Mouse (Mus musculus): ENCODE data around the gene Slc45a1.
A peak's percentile ranks its signal among the peaks of the same experiment; 100 is the strongest.

Gene Slc45a1

DNA sequence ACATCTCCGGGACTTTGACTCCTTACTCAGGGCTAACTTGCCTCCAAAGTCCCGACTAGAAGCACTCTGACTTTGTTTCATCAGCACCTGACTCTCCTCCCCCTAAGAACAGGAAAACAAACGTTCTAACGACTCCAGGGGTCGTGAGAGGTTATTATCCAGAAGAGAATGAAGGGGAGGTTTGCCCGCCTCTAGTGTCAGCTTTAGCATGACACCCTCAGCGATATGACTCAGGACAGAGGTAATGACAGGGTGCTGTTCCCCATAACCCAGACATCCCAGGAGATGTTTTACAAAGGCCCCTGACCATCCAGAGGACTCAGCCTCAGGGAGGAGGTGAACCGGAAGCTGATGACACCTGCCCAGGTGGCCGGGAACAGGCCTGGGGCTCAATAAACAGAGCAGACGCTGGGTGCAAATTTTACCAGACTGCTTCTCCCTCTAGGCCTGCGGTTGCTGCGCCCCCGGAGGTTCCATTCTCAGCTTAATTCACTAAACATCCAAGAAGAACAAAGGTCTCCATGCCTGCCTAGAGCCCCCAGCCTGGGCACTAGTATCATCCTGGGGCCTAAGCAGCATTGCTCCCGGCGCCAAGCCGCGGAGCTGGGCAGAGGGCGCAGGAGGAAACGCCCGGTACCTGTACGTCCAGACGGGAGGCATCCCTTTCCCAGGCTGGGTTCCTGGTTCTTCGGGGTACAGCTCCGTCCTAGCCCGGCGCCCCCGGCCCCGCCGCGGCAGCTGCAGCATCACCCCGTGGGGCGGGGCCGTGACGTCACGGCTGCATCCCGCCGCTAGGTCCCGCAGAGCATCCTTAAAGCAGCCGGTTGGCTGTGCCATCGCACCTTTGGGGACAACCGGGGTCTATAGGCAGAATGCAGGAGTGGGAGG, at the start of gene Slc45a1:
Slc45a1 (minus strand) TSS at position 785 of the 888 bp plus-strand sequence.
- no peak for DNase-seq

DNA sequence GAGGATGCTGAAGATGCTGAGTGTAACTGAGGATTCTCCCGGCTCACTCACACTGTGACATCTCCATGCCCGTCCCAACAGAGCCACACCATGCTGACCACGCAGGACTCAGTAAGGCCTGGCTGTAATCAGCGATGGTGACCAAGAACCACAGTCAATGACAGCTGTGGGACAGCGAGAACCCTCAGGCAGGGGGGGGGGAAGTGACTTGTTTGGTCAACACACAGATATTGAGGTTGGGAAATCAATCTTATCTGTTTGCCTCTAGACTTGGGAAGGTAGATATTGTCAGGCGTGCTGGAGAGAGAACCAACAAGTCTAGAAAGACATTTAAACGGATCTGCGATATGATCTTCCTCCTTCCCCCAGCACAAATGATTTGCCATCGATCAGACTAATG, 48.9 kb upstream of the Slc45a1 start:
- DNase-seq: no peak

DNA sequence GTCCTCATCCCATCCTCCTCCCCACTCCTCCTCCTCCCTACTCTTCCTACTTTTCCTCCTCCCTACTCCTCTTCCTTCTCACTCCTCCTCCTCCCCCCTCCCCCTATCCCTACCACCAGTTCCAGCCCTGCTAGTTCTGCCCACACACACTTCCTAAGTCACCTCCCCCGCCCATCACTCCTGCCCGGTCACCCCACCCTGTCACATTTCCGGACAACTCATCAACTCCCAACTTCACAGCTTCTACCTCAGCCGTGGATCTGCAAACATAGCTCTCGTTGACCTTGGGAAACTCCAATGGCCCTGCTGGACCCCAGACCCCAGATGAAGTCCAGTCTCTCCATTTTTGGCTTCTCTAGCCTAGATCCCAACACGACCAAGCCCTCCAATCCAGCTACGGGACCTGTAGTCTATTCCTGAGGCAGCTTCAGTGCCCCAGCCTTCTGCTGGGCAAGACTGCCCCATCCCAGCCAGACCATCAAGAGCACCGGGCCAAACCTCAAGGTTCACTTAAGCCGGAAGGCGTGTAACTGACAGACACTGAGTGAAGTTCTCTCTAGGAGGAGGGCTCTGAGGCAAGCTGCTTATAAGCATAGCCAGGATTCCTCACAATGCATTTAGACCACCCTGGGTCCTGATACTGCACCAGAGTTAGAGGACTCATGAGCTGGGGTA, 42.6 kb upstream of the Slc45a1 start:
- DNase-seq: peak in 1 of 2 experiments; percentile 37

DNA sequence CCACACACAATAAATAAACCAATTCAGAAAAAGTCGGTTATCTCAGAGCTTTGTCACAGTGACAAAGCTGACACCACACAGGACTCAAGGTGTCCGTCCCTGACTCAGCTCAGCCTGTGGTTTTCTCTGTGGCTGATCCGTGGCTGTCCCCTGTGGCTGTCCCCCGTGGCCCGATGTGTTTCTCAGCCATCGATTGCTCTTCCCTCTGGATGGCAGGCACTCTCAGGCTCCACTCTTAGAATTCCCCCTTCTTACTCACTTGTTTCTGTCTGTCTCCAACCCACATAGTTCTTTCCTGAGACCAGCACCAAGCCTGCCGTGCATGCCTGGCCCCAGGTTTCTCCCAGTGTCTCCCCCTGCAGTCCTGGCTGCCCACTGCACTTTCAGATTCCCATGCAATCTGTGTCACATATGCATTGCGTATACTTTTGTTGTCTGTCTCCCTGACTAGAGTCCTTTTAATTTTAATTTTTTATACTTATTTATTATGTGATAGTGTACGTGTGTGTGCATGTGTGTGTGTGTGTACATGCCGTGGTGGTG, 41.0 kb upstream of the Slc45a1 start:
- no peak for DNase-seq

DNA sequence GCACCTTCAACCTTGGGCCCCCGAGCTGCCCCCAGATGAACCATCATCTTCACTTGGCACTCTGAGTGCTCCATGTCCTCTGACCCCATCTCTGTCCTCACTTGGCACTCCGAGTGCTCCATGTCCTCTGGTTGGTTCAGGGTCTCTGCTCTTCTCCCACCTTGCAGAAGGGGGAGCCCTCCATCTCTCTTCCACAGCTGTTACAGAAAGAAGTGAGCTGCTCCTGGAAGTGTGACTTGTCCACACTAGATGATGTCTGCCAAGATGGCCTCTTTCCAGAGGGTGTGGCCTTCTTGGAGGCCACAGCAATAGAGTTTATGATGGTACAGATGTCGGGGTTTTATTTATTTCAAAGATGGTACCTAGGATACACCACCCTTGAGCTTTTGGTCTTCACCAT, 38.8 kb upstream of the Slc45a1 start:
- DNase-seq: peak; percentile 58 to 71

DNA sequence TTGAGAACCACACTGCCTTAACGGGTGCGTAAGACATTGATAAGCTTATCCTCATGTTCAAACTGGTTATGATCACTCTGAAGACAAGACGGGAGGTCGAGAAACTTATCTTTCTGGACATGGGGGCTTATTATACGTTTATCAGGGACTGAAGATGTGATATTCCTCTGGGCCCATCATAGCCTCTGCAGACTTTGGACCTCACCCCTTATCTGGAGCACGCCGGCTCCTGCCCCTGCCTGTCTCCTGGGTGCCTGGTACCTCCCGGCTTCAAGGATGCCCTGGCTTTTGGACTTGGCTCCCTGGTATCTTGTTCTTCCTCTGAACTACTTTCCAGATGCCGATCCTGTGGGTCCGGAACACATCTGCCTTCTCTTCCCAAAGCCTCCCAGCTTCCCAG, 37.6 kb upstream of the Slc45a1 start:
- DNase-seq: peak in 1 of 2 experiments; percentile 27

DNA sequence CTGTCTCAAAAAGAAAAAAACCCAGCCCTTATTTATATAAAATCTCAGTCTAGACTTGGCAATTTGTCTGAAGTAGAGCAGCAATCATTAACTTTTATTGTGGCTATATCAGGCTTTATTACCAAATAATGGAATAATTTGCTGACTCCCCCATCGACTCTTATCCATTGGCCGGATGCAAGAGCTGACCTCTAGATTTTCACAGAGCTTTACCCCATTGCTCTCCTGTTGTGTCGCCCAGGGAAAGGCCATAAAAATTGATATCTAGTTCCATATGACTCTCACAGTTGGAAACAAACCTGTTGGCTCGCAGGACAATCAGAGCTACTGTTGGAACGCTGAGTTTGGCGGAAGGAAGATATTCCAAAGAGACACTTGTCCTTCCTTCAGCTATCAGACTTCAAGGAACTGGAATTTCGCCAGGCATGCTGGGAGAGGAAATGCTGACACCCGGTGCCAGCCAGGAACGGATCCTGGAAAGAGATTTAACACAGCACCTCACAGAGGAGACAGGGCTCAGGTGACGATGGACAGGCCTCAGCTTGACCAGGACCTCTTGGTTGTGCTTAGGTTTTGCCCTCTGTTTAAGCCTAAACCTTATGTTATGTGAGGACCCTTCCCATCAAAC, 35.3 kb upstream of the Slc45a1 start:
- DNase-seq: peak in 1 of 2 experiments; percentile 52

DNA sequence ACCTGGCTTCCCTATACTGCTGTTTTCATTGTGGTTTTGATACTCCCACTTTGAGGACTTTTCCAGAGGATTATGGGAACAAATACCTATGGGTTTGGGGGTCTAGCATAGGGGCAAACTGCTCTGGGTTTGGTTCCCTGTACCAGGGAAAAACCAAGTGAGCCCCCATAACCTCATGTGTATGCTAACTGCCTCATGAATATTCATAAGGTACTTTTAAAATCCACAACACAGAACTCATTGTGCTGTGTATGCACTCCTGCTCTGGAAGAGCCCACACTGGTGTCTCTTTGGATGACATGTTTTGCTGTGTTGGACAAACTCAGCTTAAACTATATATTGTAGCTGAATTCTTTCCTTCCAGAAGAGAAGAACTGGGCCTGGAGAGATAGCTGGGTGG, 34.6 kb upstream of the Slc45a1 start:
- DNase-seq: no peak

DNA sequence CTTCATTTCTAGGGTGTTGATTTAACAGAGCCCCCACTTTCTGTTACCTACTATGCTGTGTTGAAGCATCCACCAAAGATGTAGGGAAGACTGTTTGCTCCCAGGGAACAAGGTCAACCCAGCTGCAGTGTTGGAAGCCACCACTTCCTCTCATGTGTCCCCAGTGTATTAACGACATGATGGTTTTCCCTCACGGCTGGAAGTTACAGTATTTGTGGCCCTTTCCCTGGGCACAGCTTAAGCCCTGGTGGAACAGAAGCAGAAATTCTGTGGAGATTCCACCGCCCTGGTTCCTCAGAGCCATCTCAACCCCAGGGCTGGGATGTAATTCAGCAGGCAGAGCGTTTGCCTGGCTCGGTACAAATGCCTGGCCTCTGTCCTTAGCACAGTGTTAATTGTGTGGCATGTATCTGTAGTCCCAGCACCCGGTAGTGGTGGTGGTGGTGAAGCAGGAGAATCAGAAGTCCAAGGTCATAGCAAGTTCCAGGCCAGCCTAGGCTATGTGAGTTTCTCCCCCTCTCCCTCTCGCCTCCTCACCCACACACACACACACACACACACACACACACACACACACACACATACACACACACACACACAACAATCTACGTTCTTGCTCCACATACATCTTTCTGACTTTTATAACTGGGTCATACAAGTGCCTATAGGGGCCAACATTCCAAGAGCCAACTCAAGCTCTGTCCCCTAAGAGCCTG, 34.0 kb upstream of the Slc45a1 start:
- DNase-seq: no peak

DNA sequence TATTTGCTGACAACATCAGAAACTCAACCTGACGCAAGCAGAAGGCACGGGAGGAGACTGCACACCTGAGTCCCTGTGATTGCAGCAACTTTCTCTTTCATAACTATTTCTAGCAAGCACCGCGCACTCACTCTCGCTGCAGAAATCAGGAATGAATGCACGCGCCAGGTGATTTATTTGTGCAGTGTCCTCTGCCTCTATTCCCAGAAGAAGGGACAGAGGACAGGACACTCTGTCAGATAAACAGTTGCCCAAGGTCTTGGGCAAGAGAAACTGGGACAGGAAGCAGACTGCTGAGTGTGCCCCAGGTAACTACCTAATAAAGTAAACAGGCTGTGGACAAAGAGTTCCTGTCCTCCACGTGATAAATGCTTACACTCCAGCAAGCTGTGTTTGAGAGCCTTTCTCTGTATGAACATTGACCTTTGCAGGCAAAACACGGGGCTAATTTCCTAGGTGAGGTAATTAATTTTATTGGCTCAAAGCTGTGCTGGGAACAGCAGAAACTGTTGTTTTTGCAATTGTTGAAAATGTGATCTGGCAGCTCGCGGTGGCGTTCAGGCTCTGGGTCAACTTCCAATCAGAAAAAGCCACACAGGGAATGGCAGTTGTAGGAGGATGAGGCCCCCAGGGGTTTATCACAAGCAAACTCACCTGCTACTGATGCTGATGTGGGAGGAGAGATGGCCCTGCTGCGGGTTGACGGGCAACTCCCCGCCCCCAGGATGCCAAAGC, 33.2 kb upstream of the Slc45a1 start:
- peak; percentile 72 to 94 for DNase-seq

DNA sequence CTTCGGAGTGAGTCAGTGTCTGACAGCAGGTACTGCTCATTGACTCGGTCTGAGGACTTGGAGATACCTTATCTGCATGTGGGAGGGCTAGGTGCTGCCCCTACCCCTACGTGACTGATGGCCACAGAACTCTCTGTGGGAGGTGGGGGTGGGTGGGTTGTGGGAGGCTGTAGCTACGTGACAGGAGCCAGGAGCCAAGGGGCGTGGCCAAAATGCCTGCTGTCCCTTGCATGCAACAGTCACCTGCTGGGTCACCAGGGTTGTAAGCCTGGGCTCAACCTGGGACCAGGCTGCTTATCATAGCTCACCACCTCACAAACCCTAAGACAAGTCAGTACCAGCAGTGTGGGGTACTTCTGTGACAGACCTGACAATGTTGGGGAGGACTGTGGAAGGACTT, 28.4 kb upstream of the Slc45a1 start:
- DNase-seq: no peak

DNA sequence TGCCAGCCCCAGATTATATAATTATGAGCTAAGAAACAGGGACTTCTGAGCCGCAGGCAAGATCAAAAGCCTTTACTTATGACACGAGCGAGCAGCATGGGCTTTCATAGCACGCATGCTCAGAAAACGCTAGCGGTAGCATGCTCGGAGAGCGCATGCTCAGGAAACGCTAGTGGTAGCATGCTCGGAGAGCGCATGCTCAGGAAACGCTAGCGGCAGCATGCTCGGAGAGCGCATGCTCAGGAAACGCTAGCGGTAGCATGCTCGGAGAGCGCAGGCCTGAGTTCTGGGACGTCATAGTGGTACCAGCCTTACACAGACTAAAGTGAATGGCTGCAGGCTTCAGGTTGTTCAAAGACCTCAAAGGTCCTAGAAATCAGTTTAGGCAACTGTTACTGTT, 26.8 kb upstream of the Slc45a1 start:
- no peak for DNase-seq

DNA sequence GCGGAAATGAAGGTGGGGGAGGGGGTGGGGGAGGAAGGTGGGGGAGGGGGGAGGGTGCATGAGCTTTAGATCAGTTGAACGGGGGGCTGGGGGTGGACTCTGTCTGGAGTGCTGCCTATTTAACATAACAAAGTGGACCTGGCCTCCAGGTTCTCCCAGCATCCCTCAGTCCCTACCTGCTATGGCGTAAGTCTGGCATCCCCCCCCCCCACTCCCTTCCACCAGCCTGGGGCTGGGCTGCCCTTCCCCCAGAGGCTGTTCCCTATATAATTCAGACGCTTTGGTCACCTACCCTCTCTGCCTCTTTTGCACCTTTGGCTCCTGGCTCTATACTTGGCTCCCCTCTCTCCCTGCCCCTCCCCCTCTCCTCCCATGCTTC, 25.9 kb upstream of the Slc45a1 start:
- DNase-seq: no peak

DNA sequence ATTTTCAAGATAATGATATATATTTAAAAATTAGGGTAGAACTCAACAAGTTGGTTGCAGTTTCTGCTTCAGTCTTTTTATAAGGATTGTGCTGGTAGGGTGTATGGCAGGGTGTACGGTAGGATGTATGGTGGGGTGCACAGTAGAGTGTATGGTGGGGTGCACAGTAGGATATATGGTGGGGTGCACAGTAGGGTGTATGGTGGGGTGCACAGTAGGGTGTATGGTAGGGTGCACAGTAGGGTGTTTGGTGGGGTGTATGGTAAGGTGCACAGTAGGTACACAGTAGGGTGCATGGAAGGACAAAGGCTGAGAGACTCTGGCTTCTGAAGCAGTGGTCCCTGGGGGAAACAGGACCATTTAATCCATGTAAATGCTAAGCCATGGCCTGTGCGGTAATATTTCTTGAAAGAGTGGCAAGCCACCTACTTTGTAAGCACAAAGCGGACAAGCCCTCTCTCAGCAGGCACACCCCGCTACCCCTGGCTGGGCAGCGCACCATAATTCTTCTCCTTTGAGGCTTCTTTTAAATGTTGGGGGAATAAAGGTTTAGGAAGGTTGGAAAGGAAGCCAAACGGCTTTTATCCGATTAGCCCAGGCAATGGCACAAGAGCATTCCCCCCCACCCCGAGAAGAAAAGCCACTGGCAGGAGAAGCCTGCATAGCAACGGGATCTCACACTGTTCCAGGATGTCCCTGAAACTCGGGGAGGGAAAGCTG, 25.3 kb upstream of the Slc45a1 start:
- no peak for DNase-seq

DNA sequence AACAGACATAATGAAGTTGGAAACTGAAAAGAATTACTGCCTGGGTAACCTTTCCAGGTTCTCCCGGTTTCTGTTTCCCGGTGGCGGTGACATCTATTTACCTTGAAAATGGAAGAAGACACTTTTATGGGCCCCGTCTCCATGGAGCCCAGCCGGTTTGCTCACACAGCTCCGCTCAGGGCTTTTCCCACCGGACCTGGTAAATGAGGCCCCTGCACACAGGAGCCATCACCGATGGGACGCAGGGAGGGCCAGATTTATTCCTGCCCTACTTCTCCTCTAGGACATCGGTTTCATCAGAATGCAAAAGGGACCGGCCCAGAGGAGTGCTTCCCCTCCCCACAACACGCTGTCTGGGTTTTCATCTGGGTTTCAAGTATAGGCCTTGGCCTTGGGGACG, 24.1 kb upstream of the Slc45a1 start:
- no peak for DNase-seq

DNA sequence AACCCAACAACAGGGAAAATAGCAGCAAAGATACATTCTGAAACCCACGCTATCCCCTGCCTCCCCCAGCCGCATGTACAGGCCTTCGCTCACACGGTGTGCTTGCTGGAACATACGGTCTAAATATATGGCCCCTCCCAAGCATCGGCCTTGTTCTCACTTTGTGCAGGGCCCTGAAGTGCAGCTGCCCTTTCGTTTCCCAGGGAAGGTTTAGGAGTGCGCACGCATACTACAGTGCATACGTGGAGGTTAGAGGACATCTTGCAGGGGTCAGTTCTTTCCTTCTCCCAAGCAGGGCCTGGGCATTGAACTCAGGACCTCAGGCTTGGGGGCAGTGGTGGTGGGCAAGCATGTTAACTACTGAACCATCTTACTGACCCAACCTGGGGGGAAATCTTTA, 23.3 kb upstream of the Slc45a1 start:
- no peak for DNase-seq

DNA sequence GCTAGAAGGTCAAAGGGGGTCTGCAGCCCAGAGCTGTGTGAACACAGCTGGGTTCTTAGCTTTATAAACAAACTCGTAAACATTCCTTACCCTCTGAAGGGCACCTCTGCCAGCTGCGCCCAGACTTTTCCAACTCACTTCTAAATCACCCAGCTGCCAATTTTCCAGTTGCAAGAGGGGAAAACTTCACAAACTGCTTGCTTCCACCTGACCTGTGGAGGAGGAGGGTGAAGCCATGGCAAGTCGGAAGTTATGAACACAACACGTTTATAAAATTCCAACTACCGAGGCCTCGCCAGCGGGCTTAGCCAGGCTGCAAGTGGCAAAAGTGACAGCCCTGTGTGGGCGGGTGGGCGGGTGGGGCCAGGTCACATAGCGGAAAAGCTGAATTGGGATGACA, 13.8 kb upstream of the Slc45a1 start:
- peak in 1 of 2 experiments; percentile 37 for DNase-seq

DNA sequence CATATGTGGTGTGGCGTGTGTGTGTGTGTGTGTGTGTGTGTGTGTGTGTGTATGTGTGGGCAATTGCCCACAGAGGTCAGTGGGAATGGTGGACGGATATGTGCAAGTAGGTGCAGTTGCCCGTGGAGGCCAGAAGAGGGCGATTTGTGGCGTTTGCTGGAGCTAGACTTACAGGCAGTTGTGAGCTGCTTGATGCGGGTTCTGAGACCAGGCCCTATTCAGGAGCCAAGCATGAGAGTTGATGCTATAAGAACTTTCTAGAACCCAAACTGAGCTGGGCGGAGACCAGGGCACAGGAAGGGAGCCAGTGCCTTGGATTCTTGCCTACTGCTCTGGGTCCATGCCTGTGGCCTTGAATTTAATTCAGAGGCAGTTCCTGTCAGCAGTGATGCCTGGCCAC, 12.8 kb upstream of the Slc45a1 start:
- peak in 1 of 2 experiments; percentile 53 for DNase-seq

DNA sequence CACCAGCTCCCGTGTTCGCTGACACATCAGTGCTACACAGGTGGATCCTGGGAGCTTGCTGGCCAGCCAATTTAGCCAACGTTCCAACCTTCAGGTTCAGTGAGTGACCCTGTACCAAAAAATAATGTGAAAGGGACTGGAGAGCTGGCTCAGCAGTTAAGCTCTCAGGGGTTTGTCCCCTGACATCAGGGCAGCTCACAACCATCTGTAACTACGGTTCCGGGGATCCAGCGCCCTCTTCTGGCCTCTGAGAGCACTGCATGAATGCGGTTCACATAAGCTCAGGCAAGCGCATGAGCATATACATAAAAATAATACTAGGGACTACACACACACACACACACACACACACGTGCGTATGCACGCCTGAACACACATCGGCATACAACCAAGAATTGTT, 11.2 kb upstream of the Slc45a1 start:
- DNase-seq: peak; percentile 40 to 75

DNA sequence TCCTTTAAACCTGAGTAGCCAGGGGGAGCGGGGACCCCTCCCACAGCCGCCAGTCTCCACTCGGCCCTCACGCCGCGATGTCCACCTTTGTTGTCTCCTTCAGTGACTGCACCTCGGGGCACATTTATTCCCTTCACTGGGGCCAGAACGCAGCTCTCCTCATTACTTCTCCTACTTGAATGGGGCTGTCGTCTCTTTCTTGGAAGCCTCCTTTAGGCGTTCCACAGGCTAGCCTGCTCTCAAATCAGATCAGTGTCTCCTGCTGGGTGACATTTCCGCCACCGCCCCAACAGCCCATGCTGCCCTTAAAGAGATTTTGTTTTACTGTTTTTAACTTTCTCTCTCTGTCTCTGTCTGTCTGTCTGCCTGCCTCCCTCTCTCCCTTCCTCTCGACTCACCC, 9.9 kb upstream of the Slc45a1 start:
- DNase-seq: no peak

DNA sequence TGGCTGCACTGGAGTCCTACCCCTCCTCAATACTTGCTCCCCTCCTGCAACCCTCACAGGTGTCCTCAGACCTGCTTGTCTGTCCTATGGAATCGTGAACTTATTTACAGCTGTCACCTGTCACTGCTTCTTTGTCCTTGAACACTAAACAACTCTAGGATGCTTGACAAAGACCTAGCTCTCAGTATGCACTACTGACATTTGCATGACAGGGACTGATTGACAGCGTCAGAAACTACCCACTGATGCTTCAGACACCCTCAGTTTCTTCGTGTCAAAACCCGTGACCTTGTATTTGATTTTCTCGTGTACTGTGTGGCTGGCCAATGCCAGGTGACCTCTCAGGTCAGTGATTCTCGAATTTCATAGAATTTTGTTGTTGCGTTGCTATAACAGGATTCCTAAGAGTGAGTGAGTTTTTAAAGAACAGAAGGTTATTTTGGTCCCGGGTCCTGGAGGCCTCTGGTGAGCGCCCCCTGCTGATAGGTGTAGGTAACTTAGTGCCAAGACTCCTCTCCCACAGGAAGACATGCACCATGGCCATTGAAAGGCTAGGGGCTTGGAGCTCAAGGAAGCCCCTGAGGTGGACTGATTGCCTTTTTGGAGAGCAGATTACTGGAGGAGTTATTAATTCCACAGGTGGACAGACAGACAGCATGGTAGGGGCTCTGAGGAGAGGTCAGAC, 8.1 kb upstream of the Slc45a1 start:
- DNase-seq: peak in 1 of 2 experiments; percentile 74
